Mouse (Mus musculus) forelimb bud, embryonic 11.5 days (tissue): ENCODE data around the gene Mboat2.

Source experiments
- DNase-seq: peaks from one replicate; pipeline ENCODE4 v3.0.0-alpha.2; 2012; ENCODE audit warnings: low read depth, low spot score

Gene Mboat2

GRCm38 (mm10) chr12:25010416-25010815 lies 179.7 kb downstream of the Mboat2 start:
- no peak for DNase-seq

DNA sequence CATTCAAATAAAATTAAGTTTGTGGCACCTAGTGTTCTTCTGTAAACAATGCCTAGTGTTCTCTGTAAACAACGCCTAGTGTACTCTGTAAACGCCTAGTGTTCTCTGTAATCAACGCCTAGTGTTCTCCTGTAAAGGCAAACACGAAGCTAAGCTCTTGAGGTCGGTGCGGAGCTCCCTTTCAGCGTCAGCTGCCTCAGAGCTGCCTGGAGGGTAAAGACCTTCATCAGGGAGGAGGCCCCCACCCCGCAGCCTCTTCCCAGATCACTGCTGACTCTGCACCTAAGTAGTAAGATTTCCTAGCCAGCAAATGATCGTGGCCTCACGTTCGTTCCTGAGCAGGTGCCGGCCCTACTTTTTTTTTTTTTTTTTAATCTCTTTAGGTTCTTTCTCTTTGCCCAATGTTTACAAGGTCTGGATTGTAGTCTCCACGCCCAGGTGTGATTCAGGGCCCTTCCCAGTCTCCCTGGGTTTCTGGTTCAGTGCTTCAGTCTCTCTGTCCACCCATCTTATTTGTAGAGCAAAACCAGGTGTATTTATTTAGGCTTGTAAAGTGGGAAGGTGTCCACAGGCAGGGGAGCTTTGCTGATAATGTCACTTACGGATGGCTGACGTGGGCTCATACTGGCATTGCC lies 181.2 kb downstream of the Mboat2 start:
- DNase-seq = no peak

DNA sequence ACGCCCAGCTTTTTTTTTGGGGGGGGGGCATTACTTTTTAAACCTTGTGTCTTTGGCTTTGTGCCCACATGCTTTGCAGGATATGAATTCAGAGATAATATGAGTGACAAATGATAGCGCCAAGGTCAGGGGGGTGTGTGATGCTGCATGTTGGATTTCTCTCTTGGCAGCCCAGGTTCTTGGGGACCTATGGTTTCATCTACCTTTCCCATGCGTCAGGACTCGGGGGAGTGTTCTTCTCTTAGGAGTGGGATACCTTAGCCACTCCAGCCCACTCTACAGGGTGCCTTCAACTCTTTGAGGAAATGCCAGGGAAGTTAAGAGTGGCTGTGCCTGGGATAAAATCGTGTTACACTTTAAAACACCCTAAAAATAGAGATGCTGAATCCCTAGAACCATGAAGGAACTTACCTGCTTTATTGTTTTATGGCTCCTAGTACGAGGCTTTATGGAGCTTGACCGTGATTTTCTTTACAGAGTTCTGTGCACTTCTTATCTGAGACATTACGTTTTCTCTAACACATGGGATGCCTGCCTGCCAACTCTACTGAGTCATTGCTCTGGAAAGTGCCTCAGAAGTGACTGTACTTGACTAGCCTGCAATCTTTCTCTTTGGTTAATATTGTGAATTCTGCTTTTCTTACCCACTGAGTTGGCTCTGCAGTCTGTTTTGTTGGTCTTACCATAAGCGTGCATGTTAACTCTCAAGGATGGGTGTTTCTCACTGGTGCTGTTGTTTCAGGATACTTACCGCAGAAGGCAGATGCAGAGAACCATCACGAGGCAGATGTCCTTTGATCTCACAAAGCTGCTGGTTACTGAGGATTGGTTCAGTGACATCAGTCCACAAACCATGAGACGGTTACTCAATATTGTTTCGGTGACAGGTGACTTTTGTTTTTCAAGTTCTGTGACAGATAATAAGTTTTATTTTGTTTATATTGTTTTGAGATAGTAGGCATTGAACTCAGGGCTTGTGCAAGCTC lies 182.2 kb downstream of the Mboat2 start:
- DNase-seq = no peak
